Mouse (Mus musculus) midbrain, embryonic 15.5 days (tissue): Measurements from ENCODE around the gene Hdac9. TPM values are rescaled to one million over a fixed set of nuclear protein-coding genes. Genes with fewer than 3 reads are reported as not detected.

Experiments
- ATAC-seq: fragments of 200-750 bp; cut with Nextera tagmentation; replicated peaks from 2 replicates; pipeline ENCODE4 v1.8.0; 2017; ENCODE audit warnings: moderate TSS enrichment
- H3K27ac ChIP-seq: fragments of 300-500 bp; sonication (generic); 2 replicates; pipeline ENCODE4 v1.5.1; 2015; ENCODE audit warnings: mild to moderate bottlenecking, inconsistent platforms
- H3K27me3 ChIP-seq: fragments of 300-500 bp; sonication (generic); replicated peaks from 2 replicates; pipeline ENCODE4 v1.6.1; 2015; ENCODE audit warnings: inconsistent platforms
- H3K36me3 ChIP-seq: fragments of 300-500 bp; sonication (generic); replicated peaks from 2 replicates; pipeline ENCODE4 v1.6.1; 2015; ENCODE audit warnings: inconsistent platforms
- H3K4me1 ChIP-seq: fragments of 300-500 bp; sonication (generic); 2 replicates; pipeline ENCODE4 v1.6.1; 2015; ENCODE audit warnings: inconsistent platforms
- H3K4me2 ChIP-seq: fragments of 300-500 bp; sonication (generic); 2 replicates; pipeline ENCODE4 v1.6.1; 2015; ENCODE audit warnings: inconsistent platforms, mild to moderate bottlenecking, moderate library complexity
- H3K4me3 ChIP-seq: fragments of 300-500 bp; sonication (generic); 2 replicates; pipeline ENCODE4 v1.5.1; 2015; ENCODE audit warnings: mild to moderate bottlenecking, inconsistent platforms
- H3K9ac ChIP-seq: fragments of 300-500 bp; sonication (generic); 2 replicates; pipeline ENCODE4 v1.6.1; 2015; ENCODE audit warnings: mild to moderate bottlenecking, inconsistent platforms
- H3K9me3 ChIP-seq: fragments of 300-500 bp; sonication (generic); 2 replicates; pipeline ENCODE4 v1.6.1; 2016; ENCODE audit warnings: inconsistent platforms
- WGBS: fragments of 180-500 bp; shearing (Covaris S2); methylation state at CpG from one replicate; pipeline ENCODE4 v1.1.7; 2015; ENCODE audit warnings: mixed read lengths; 5-methylcytosine and 5-hydroxymethylcytosine counted together
- polyA plus RNA-seq: library from polyadenylated mRNA; unstranded; fragments of >200 nt; fragmentation: Nextera tagmentation; extraction: Ambion mirVana; gene quantifications from 2 replicates; pipeline ENCODE4 v1.2.1, GENCODE M21; 2015

The Hdac9 gene
- polyA plus RNA-seq: 10.8 and 12.2 TPM in 2 replicates

DNA sequence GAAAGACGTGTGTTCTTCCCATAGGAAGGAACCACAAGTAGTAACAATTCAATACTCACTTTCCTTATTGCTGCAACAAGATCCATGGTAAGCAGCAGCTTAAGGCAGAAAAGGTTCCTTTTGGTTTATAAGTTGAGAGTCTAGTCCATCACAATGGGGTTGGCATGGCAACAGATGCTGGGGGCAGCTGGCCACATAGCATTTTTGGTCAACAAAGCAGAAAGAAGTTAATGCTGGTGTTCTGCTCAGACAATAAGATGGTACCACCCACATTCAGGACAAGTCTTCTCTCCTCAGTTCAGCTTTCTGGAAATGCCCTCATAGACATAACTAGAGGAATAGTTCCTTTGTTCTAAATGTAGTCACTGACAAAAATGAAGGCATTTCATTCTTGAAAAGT is at the start of gene Hdac9:
Hdac9 (minus strand) TSS at position 101 of the 400 bp plus-strand sequence.
- H3K27ac ChIP-seq: no peak within 1 kb of the TSS
- H3K4me1 ChIP-seq: no peaks in the 10 kb centered on the region
- H3K36me3 ChIP-seq: no peaks in the 10 kb centered on the region
- no peak within 1 kb of the TSS for H3K9ac ChIP-seq
- no peak within 1 kb of the TSS for H3K4me2 ChIP-seq
- no peak within 1 kb of the TSS for H3K4me3 ChIP-seq
- H3K9me3 ChIP-seq: no peaks in the 10 kb centered on the region
- no peaks in the 10 kb centered on the region for H3K27me3 ChIP-seq
- ATAC-seq: no peak
- 24% methylated on average over 1 of the region's 1 CpGs for WGBS

DNA sequence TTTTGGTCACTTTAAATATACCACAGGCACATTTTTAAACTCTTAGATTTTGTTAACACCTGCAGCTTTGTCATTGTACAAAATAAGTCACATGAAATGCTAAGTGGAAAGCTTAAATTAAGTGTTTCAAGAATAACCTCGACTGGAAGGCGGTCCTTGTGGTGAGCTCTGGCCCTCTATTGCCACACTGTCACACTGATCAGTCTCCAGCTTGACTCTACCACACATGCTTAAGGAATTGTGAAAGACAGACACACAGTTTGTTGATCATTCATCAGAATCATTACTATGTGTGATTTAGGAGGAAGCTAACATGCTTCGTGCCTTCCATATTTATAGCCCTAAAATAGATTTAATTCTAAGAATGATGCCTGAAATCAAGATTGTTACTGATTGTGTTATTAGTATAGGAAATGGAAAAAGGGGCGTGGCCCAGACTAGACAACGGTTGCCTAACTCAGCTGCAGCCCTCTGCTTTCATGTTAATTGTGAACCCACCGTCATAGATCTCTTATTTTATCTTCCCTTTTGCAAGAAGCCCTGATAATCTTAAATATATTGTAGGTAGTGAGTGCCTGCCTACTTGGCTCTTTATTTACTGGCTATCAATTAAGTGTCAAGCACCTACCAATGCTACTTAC is 32.3 kb upstream of the Hdac9 start:
- no peak for ATAC-seq
- WGBS: 89% methylated on average over 6 of the region's 6 CpGs
- Histone ChIP-seq H3K36me3 (no peaks in the 10 kb centered on the region), H3K9me3 (no peaks in the 10 kb centered on the region), H3K27ac (no peak overlapping the region), H3K4me3 (no peak overlapping the region), H3K27me3 (no peaks in the 10 kb centered on the region), H3K4me2 (no peak overlapping the region), H3K4me1 (no peaks in the 10 kb centered on the region), H3K9ac (no peak overlapping the region)

DNA sequence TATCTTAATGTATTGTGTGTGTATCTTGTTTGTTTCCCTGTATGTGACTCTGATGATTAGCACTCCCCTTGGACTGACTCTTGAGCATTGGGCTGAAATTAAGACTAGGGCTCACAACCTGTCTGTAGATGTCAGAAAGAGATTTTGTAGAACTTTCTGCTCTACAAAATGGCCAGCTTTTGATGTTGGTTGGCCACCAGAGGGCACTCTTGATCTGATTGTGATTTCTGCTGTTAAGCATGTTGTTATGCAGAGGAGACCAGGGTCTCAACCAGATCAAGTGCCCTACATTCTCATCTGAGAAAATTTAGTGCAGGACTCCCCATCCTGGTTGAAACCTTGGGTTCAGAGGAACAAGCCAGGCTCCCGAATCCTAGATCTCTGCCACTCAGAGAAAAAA is 21.0 kb upstream of the Hdac9 start:
- no peak for ATAC-seq
- Histone ChIP-seq H3K27me3 (no peaks in the 10 kb centered on the region), H3K9ac (no peak overlapping the region), H3K4me1 (no peaks in the 10 kb centered on the region), H3K9me3 (no peaks in the 10 kb centered on the region), H3K4me2 (no peak overlapping the region), H3K36me3 (no peaks in the 10 kb centered on the region), H3K27ac (no peak overlapping the region), H3K4me3 (no peak overlapping the region)
- 90% methylated on average over 1 of the region's 1 CpGs for WGBS

DNA sequence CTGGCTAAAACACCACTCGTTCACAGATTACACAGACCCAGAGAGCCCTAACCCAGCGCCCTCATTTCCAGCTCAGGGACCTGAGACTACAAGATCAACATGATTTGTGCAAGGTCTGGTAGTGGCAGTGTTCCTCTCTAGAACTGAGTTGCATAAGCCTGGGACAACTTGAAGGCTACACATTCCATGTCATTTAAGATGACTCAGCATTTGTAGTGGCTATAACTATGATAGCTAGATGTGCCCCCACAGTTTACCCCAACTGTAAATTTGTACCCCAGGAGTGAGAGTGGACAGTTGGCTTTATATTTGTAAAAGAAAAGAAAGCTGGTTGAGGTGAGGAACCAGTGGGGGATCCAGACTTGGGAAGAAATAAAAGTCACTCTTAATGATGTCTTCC is 8.9 kb downstream of the Hdac9 start:
- no peak for ATAC-seq
- H3K4me1 ChIP-seq: peaks cover 9% of the 10 kb centered on the region
- H3K4me3 ChIP-seq: peak overlapping the region; percentile 87; the same call in 1 of the 2 replicates
- no peaks in the 10 kb centered on the region for H3K36me3 ChIP-seq
- H3K9me3 ChIP-seq: no peaks in the 10 kb centered on the region
- 64% methylated on average over 2 of the region's 2 CpGs for WGBS
- H3K9ac ChIP-seq: no peak overlapping the region
- peaks cover 5% of the 10 kb centered on the region; the same call in 1 of the 2 replicates for H3K27me3 ChIP-seq
- peak overlapping the region; percentile 93 for H3K4me2 ChIP-seq
- no peak overlapping the region for H3K27ac ChIP-seq

DNA sequence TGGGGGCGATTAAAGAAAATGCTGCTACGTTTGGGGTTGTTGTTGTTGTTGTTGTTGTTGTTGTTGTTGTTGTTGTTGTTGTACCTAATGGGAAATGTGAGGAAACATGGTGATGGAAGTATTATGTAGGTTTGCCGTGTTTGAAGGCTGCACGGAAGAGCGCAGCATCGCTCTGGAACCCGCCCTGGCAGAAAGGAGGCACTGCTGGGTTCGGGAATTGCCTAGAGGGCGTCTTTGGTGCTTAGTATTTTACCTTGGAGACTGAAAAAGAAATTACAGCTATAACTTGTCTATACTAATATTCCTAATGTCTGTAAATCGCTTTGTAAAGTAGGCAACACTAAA is 9.4 kb downstream of the Hdac9 start:
- peak overlapping the region; percentile 83 for H3K27ac ChIP-seq
- ATAC-seq: peak; percentile 85
- H3K4me1 ChIP-seq: peaks cover 9% of the 10 kb centered on the region
- no peaks in the 10 kb centered on the region for H3K9me3 ChIP-seq
- H3K27me3 ChIP-seq: peaks cover 5% of the 10 kb centered on the region; the same call in 1 of the 2 replicates
- no peaks in the 10 kb centered on the region for H3K36me3 ChIP-seq
- peak overlapping the region; percentile 93 for H3K4me2 ChIP-seq
- H3K4me3 ChIP-seq: peak overlapping the region; percentile 87
- peak overlapping the region; percentile 77 for H3K9ac ChIP-seq
- WGBS: 2% methylated on average over 10 of the region's 10 CpGs

DNA sequence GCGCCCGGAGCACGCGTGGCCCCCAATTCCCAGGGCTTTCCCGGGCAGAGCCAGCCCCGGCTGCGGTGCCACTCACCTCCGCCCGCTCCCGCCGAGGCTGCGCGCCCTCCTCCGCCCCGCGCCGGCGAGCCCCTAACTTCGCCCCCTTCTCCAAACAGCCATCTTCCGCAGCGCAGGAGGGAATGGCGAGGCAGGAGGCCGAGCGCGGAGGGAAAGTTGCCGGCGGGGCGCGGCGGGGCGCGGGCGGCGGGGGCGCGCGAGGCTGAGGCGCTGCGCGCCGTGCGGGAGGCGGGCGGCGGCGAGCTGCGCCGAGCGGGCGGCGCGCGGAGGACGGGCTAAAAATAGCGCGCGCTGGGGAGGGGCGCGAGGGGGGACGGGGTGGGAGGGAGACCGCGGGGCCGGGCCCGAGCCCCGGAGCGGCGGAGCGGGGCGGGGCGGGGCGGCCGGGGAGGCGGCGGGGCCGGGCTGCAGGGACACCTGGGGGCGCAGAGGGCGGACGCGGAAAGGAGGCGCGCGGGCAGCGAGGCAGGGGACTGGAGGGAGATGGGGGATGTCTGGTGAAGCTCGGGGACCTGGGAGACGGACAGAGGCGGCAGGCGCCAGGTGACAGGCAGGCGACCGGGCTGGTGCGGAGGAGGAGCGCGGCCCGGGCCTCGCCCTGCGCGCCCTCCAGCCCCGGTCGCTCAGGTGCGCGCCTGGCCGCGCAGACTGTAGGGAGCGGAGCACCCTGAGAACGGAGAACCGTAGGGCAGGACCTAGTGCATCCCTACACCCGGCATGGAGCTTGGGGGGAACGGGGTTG is 10.0 kb downstream of the Hdac9 start:
- H3K36me3 ChIP-seq: no peaks in the 10 kb centered on the region
- peaks cover 9% of the 10 kb centered on the region for H3K4me1 ChIP-seq
- WGBS: 1% methylated on average over 89 of the region's 107 CpGs
- peak overlapping the region; percentile 87 for H3K4me3 ChIP-seq
- peak overlapping the region; percentile 83 for H3K27ac ChIP-seq
- peak; percentile 95 for ATAC-seq
- H3K4me2 ChIP-seq: peak overlapping the region; percentile 93
- H3K9ac ChIP-seq: peak overlapping the region; percentile 77
- peaks cover 5% of the 10 kb centered on the region; the same call in 1 of the 2 replicates for H3K27me3 ChIP-seq
- no peaks in the 10 kb centered on the region for H3K9me3 ChIP-seq

DNA sequence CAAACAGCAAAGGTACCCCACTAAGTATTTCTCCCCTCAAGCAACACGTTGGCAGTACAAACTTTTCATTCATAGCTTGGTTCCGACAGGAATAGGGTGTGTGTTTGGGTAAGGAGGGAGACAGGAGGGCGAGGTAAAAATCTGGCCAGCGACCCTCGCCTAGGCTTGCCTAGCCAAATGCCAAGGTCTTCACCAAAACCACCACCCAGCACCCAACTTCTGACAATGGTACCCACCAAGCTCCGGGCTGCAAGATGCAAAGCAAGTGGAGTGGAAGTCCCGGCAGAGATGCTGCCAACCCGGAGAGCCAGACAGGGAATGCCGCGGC is 10.6 kb downstream of the Hdac9 start:
- H3K4me2 ChIP-seq: peak overlapping the region; percentile 93
- H3K27me3 ChIP-seq: peaks cover 5% of the 10 kb centered on the region; the same call in 1 of the 2 replicates
- peak overlapping the region; percentile 77 for H3K9ac ChIP-seq
- H3K4me3 ChIP-seq: peak overlapping the region; percentile 87
- H3K27ac ChIP-seq: peak overlapping the region; percentile 83; the same call in 1 of the 2 replicates
- peaks cover 9% of the 10 kb centered on the region for H3K4me1 ChIP-seq
- no peak for ATAC-seq
- under 1% methylated on average over 10 of the region's 10 CpGs for WGBS
- H3K36me3 ChIP-seq: no peaks in the 10 kb centered on the region
- H3K9me3 ChIP-seq: no peaks in the 10 kb centered on the region

DNA sequence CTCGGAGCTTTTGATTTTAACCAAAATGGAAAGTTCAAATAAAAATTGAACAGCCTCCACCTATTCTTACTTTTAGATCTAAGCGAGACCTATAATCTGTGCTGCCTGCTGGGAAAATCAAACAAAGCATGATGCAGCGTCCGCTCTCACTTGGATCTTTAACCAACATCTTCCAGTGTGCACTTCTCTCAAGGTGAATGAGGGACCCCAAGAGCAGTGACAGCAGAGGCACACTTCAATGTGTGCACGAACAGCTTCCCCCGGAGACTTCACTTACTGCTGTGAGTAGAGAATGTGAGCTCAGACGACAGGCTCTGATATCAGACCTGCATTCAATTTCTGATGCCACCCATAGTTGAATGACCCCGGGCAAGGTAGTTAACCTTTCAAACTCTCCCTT is 16.7 kb downstream of the Hdac9 start:
- H3K27ac ChIP-seq: no peak overlapping the region
- H3K4me2 ChIP-seq: no peak overlapping the region
- WGBS: 36% methylated on average over 8 of the region's 8 CpGs
- no peak overlapping the region for H3K4me3 ChIP-seq
- peaks cover 5% of the 10 kb centered on the region; the same call in 1 of the 2 replicates for H3K27me3 ChIP-seq
- 0 out of 2 replicates have a peak, but pooled peaks cover 3% of the 10 kb centered on the region for H3K4me1 ChIP-seq
- no peak overlapping the region for H3K9ac ChIP-seq
- H3K36me3 ChIP-seq: no peaks in the 10 kb centered on the region
- peak; percentile 63 for ATAC-seq
- no peaks in the 10 kb centered on the region for H3K9me3 ChIP-seq

DNA sequence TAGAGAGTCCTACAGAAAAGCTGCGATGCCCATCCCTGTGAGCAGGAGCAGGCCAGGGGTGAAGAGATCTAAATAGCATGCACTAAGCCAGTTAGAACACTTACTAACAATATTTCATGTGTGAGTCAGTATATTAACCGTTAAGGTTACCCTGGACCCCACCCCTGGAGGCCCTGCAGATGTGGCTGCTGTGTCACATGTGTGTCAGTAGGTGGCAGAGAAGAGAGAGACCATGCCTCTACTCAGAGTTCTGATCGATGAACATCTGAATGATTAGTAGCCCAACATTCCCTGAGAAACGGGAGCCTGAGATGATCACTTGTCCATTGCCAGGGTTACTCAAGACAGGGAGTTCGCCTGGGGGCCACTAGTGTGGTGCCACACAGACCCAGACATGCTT is 22.0 kb downstream of the Hdac9 start:
- H3K27me3 ChIP-seq: no peaks in the 10 kb centered on the region
- no peak overlapping the region for H3K9ac ChIP-seq
- WGBS: 84% methylated on average over 5 of the region's 5 CpGs
- ATAC-seq: no peak
- no peak overlapping the region for H3K27ac ChIP-seq
- no peaks in the 10 kb centered on the region for H3K36me3 ChIP-seq
- no peaks in the 10 kb centered on the region for H3K9me3 ChIP-seq
- no peak overlapping the region for H3K4me3 ChIP-seq
- no peaks in the 10 kb centered on the region for H3K4me1 ChIP-seq
- no peak overlapping the region for H3K4me2 ChIP-seq

DNA sequence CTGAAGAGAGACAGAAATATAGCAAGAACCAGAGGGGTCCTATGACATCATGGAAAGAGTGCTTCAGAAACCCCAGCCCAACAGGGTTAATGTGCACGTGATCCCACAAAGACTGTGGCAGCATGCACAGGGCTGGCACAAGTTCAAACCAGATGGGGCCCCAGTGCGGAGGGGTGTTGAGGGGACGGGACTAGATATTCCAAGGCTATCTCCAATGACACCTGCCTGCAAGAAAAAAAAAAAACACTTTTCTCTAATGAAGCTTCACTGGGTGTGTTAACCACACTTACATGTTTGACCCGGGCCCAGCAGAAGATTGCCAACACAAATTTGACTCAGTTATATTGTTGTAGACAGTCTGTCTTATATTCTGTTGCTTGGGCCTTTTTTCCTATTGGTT is 28.2 kb downstream of the Hdac9 start:
- H3K4me3 ChIP-seq: no peak overlapping the region
- H3K27ac ChIP-seq: no peak overlapping the region
- no peak overlapping the region for H3K4me2 ChIP-seq
- 87% methylated on average over 4 of the region's 4 CpGs for WGBS
- no peaks in the 10 kb centered on the region for H3K4me1 ChIP-seq
- no peaks in the 10 kb centered on the region for H3K27me3 ChIP-seq
- no peak overlapping the region for H3K9ac ChIP-seq
- no peaks in the 10 kb centered on the region for H3K9me3 ChIP-seq
- no peaks in the 10 kb centered on the region for H3K36me3 ChIP-seq
- no peak for ATAC-seq

DNA sequence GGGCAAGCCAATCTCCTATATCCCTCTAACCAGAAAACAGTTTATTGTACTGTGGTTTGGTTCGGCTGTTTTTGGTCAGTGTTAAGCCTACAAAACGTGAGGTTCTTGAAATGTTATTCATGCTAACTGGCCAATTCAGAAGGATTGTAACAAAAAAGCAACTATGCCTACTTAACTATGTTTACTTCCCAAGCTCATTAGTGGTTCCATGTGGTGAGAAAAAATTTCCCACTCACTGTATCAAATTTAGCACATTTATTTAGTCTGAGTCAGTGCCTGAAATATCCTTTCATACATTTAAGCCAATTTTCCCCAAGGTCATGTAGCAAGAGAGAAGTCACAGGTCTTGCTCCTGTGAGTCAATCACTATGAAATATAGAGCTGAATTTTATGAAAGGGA is 42.0 kb downstream of the Hdac9 start:
- no peak overlapping the region for H3K9ac ChIP-seq
- no peaks in the 10 kb centered on the region for H3K36me3 ChIP-seq
- ATAC-seq: no peak
- H3K9me3 ChIP-seq: no peaks in the 10 kb centered on the region
- H3K4me3 ChIP-seq: no peak overlapping the region
- H3K4me1 ChIP-seq: no peaks in the 10 kb centered on the region
- no peak overlapping the region for H3K27ac ChIP-seq
- WGBS: 77% methylated on average over 2 of the region's 2 CpGs
- H3K27me3 ChIP-seq: no peaks in the 10 kb centered on the region
- no peak overlapping the region for H3K4me2 ChIP-seq

DNA sequence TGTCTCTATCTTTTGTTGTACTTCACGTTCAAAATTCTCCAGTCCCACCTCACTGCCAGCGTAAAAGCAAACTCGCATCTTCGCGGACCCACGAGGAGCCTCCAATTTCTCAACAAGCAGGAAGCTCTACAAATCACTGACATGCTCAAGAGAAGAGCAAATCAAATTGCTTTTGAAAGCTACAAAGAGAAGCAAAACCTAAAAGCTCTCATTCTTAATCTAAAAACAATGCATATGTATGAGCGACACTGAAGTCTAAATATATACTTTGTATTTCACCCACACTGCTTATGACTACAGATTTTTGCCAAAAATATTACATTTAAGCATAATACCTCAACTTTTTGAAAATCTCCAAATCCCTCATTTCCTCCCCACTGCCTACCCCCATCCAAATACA is 45.9 kb downstream of the Hdac9 start:
- H3K4me3 ChIP-seq: no peak overlapping the region
- H3K9me3 ChIP-seq: no peaks in the 10 kb centered on the region
- no peak for ATAC-seq
- H3K4me1 ChIP-seq: no peaks in the 10 kb centered on the region
- no peaks in the 10 kb centered on the region for H3K36me3 ChIP-seq
- WGBS: 50% methylated on average over 7 of the region's 7 CpGs
- no peaks in the 10 kb centered on the region for H3K27me3 ChIP-seq
- H3K9ac ChIP-seq: no peak overlapping the region
- no peak overlapping the region for H3K27ac ChIP-seq
- H3K4me2 ChIP-seq: no peak overlapping the region

DNA sequence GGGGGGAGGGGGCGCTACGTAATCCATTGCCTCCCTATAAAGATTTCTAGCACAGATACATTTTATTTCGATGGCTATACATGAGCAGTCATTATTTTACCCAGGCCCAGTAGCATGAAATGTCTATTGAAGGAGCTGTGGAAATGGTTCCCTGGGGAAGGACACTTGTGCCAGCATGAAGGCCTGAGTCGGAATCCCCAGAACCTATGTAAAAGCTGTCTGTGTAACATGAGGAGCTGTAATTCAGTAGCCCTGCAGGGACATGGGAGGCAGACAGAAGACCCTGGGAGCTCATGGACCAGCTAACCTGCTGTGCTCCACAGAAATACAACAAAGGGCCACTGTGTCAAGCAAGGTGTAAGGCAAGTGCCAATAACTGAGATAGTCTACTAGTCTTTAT is 75.7 kb downstream of the Hdac9 start:
- Histone ChIP-seq H3K4me3 (no peak overlapping the region), H3K27me3 (no peaks in the 10 kb centered on the region), H3K9me3 (no peaks in the 10 kb centered on the region), H3K4me1 (0 out of 2 replicates have a peak, but pooled peaks cover 9% of the 10 kb centered on the region), H3K4me2 (no peak overlapping the region), H3K9ac (no peak overlapping the region), H3K36me3 (no peaks in the 10 kb centered on the region), H3K27ac (no peak overlapping the region)
- WGBS: 85% methylated on average over 4 of the region's 4 CpGs
- ATAC-seq: no peak
